Mouse (Mus musculus) heart, adult 9 months (tissue): Measurements from ENCODE around the gene Pianp.

Experiments used
- DNase-seq, 2 experiments: peaks; one replicate each; pipeline ENCODE4 v3.0.0; 2022; ENCODE audit warnings: low spot score in 2 of 2

The Pianp gene

DNA sequence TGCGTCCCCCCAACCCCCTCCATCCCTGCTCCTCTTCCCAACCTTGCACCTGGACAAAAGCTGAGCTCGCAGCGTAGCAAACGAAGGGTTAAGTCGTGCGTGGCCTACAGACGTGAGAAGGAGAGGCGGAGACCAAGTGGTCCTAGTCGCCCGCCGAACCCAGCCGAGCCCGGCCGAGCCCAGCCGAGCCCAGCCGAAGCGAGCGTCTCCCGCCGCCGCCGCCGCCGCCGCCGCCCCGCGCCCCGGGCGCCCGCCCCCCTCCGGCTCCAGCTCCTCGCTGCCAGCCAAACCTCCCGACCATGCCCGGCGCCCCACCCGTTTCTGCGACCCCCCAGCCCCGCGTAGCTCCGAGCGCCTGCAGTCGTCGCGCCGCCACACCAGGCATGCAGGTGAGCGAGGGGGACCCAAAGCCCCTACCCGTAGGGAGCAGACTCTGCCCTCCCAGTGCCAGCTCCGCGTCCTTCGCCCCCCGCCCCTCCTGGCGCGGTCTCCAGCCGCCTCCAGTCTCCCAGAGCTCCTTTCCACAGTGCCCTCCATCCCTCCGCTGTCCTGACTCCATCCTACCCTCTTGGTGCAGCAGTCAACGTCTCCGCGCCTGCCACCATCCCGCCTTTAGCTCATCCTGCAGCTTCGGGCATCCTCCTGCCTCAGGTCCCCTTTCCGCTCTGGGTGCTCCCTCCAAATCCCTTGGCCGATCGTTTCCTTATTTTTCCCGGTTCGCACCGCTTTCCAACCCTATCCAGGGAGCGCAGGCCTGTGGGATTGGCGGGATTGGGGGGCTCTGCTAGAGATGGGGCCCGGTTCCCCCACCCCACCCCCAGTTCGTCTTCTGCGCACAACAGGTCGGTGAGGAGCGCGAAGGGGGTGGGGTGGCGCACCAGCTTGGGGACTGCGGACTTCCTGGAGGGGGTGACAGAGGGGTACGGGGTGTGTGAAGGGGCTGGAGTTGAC, at the start of gene Pianp:
Pianp (plus strand) TSS at position 144 of the 951 bp plus-strand sequence.
- DNase-seq = peak; percentile 25 to 30

DNA sequence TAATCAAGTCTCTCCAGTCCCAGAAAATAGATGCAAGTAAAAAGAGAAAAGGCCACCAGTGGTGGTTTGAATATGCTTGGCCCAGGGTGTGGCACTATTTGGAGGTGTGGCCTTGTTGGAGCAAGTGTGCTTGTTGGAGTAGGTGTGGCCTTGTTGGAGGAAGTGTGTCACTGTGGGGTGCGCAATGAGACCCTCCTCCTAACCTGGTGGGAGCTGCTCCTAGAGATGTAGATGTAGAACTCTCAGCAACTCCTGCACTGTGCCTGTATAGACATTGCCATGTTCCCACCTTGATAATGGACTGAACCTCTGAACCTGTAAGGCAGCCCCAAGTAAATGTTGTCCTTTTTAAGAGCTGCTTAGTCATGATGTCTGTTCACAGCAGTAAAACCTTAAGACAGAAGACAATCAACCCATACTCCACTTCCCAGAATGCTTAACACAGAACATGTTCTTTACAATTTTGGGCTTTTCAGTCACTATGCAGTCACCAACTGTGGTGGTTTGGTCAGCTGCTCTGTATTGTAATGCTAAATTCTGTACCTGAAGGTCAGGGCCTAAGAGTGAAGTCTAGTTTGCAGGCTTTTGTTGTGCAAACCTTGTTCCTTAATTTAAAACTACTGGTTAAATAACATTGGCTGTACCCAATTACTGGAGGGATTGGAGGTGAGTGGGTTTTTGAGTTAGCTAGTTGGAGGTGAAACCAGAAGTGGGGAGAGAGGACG, 42.3 kb upstream of the Pianp start:
- no peak for DNase-seq

- no peak for DNase-seq
Observed at GRCm38 (mm10) chr6:124955212-124955611, 41.3 kb upstream of the Pianp start.

- no peak for DNase-seq
Observed at GRCm38 (mm10) chr6:124958127-124958526, 38.4 kb upstream of the Pianp start.

- DNase-seq = no peak
Observed at GRCm38 (mm10) chr6:124959960-124960359, 36.5 kb upstream of the Pianp start.

- DNase-seq = no peak
Observed at GRCm38 (mm10) chr6:124961021-124961420, 35.5 kb upstream of the Pianp start.

- no peak for DNase-seq
Observed at GRCm38 (mm10) chr6:124964638-124965037, 31.9 kb upstream of the Pianp start.

- DNase-seq = peak; percentile 93 to 95
Observed at GRCm38 (mm10) chr6:124965088-124965719, 31.3 kb upstream of the Pianp start, which contains the start of gene Cops7a. Gene Cops7a (minus strand): TSS chr6:124965538.

DNA sequence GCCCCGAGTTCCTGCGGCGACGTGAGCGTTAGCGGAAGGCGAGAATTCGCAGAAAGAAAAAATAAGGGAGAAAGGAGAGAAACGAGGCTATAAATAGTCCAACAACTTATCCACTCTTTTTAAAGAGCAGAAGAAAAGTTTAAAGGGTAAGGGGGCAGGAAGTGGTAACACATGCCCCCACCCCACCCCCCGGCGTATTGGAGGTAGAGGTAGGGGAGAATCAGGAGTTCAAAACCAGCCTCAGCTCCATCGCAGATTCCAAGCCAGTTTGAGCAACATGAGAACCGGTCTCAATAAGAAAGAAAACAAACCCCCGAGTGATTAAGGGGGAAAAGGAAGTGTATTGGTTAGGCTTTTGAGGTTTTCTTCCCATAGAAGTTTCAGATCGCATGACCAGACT, 30.7 kb upstream of the Pianp start:
- no peak for DNase-seq

DNA sequence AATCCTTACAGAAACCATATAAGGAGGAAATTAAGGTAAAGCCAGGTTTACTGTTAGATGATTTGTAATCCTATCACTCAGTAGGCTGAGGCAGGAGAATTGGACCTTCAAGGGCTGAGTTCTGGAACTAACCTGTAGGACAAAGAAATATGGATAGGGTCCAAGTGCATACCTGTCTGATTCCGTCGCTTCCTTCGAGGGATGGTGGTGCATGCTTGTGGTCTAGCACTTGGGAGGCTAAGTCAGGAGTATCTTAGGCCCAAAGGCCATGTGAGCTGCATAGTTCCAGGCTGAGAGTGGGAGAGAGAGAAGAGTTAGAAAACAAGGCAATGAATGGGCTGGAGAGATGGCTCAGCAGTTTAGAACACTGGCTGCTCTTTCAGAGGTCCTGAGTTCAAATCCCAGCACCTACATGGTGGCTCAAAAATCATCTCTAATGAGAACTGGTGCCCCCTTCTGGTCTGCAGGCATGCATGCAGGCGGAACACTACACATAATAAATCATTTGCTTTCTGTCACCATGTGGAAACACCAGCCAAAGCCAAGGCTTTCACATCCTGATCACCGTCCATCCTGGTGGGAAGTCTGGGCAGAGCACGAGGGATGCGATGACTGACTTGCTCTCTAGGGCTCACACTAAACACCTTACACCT, 29.9 kb upstream of the Pianp start:
- no peak for DNase-seq

GRCm38 (mm10) chr6:124967766-124968165, 28.7 kb upstream of the Pianp start:
- peak in 1 of 2 experiments; percentile 15 for DNase-seq

- no peak for DNase-seq
Observed at GRCm38 (mm10) chr6:124992241-124992640, 4.3 kb upstream of the Pianp start.

DNA sequence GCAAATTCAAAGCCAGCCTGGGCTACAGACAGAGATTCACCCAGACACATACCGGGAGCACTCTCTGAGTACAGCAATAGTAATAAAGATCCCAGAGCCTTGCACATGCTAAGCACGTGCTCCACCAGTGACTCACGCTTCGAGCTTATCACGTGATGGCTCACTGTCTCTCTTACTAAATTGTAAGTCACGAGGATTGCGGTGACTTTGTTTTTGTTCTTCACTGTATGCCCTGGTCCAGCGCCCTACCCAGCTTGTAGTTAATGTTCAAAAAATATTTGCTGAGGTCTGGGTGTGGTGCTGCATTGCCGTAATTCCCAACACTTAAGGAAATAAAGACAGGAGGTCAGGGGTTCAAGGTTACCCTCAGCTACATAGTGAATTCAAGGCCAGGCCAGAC, 3.1 kb upstream of the Pianp start:
- no peak for DNase-seq

DNA sequence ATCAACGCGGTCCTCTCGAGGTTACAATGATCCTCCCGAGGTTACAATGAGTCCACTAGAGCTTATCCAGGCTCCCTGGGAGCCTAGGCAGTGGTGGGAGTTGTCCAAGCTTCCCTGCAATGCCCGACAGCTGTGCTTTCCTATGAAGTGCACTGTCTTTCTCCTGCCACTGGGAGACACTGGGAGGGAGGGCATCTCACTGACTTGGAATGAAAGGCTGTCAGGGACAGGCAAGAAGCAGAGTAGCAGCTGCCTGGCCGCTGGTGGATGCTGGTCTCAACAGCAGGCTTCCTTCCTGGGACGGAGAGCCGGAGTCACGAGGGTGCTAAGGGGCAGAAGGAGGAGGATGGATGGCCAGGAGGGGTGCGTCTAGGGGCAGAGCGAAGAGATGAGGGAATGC, 2.6 kb upstream of the Pianp start:
- no peak for DNase-seq

GRCm38 (mm10) chr6:124995246-124995645, 1.2 kb upstream of the Pianp start:
- DNase-seq = no peak

GRCm38 (mm10) chr6:124995831-124996403, 577 bp upstream of the Pianp start:
- DNase-seq = no peak

DNA sequence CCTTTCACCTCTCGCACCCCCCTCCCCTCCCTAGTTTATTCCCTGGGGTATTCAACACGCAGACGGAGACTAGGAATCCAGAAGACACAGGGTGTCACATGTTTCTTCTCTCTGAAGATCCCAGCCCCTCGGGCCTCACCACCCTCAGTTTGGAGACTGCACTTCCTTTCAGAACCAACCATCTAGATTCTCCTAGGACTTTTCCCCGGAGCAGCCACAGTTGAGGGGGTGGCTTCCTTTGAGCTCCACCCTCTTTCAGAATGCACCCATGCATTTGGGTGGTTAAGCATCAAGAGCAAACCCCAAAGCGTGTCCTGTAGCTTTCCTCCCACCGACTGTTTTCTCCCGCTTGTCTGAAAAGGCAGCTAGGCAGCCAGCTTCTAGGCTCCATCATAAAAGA, 1.6 kb downstream of the Pianp start:
- DNase-seq = no peak

- no peak for DNase-seq
Observed at GRCm38 (mm10) chr6:124999091-124999490, 2.6 kb downstream of the Pianp start.

DNA sequence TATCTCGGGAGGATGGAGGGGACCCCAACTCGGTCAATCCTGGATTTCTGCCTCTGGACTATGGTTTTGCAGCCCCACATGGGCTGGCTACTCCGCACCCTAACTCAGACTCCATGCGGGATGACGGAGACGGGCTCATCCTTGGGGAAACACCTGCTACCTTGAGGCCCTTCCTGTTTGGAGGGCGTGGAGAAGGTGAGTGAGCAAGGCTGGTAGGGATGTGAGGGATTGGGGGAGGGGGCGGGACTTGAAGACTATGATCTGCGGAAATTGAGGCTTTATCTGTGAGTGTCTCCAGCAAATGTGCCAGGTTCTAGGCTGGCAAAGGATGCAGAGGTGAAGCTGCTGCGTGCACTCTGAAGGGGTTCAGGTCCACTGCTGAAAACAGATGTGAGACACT, 3.1 kb downstream of the Pianp start:
- DNase-seq = no peak

DNA sequence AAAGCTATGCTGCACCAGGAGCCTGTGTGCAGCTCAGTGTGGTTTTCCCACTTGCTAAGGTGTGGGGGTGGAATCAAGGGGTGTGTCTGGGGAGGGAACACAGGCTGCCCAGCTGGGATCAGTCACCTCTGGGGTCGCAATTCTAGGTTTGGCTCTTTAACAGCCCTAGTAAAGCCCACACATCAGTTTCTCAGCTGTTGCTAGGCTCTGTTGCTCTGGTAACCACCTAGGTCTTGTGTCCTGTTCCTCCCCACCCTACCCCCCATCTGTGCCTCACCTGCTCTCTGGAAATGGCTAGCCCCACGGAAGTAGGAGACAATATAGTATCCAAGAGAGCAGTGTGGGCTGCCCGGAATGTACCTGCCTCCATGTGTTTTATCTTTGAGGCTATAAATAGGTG, 7.2 kb downstream of the Pianp start:
- no peak for DNase-seq

- no peak for DNase-seq
Observed at GRCm38 (mm10) chr6:125005086-125005485, 8.6 kb downstream of the Pianp start.
